Mouse (Mus musculus): ENCODE data around the gene Slc26a9. TPM values are rescaled to one million over a fixed set of nuclear protein-coding genes. Genes with fewer than 3 reads are reported as not detected.

The Slc26a9 gene
- polyA plus RNA-seq, 1 experiment = 1.1 TPM

GRCm38 (mm10) chr1:131747761-131748160 is 3.9 kb downstream of the Slc26a9 start:
- H3K4me1 ChIP-seq (replicated peaks; ENCODE audit: control insufficient read depth, insufficient read depth, low read length) = no peaks in the 10 kb centered on the region
- no peak overlapping the region for H3K4me3 ChIP-seq (ENCODE audit: control insufficient read depth, insufficient read depth, low read length)

GRCm38 (mm10) chr1:131748636-131749035 is 4.8 kb downstream of the Slc26a9 start:
- H3K36me3 ChIP-seq (ENCODE audit: control insufficient read depth, insufficient read depth, low read length) = no peaks in the 10 kb centered on the region
- DNase-seq = no peak
- H3K4me1 ChIP-seq (replicated peaks; ENCODE audit: control insufficient read depth, insufficient read depth, low read length) = no peaks in the 10 kb centered on the region
- TF ChIP-seq CTCF (IDR thresholded peaks at IDR 0.05; ENCODE audit: borderline replicate concordance, control insufficient read depth, extremely low read depth, insufficient read depth, low read length, poor library complexity) = no peak
- TF ChIP-seq POLR2A (IDR thresholded peaks at IDR 0.05; ENCODE audit: control insufficient read depth, extremely low read depth, insufficient read depth, low read length, poor library complexity) = no peak
- whole genome bisulfite sequencing = 95% methylated on average over 2 of the region's 2 CpGs
- no peak overlapping the region for H3K27ac ChIP-seq (ENCODE audit: control insufficient read depth, insufficient read depth, low read length)
- H3K27me3 ChIP-seq (ENCODE audit: control insufficient read depth, insufficient read depth, low read length) = no peaks in the 10 kb centered on the region; the same call in 1 of the 2 replicates
- H3K4me3 ChIP-seq (ENCODE audit: control insufficient read depth, insufficient read depth, low read length) = no peak overlapping the region

More at GRCm38 (mm10) chr1:131747761-131748160, 3.9 kb downstream of the Slc26a9 start:
- 74% methylated on average over 2 of the region's 2 CpGs for WGBS
- Histone ChIP-seq H3K27me3 (ENCODE audit: control insufficient read depth, insufficient read depth, low read length) (no peaks in the 10 kb centered on the region; the same call in 1 of the 2 replicates), H3K36me3 (ENCODE audit: control insufficient read depth, insufficient read depth, low read length) (no peaks in the 10 kb centered on the region), H3K27ac (ENCODE audit: control insufficient read depth, insufficient read depth, low read length) (no peak overlapping the region)
- TF ChIP-seq CTCF (IDR thresholded peaks at IDR 0.05; ENCODE audit: borderline replicate concordance, control insufficient read depth, extremely low read depth, insufficient read depth, low read length, poor library complexity) (no peak), POLR2A (IDR thresholded peaks at IDR 0.05; ENCODE audit: control insufficient read depth, extremely low read depth, insufficient read depth, low read length, poor library complexity) (no peak)
- DNase-seq = no peak

GRCm38 (mm10) chr1:131749706-131750545 is 6.1 kb downstream of the Slc26a9 start:
- no peaks in the 10 kb centered on the region; the same call in 1 of the 2 replicates for H3K27me3 ChIP-seq (ENCODE audit: control insufficient read depth, insufficient read depth, low read length)
- DNase-seq = no peak
- peaks cover 2% of the 10 kb centered on the region; the same call in 1 of the 2 replicates for H3K4me1 ChIP-seq (replicated peaks; ENCODE audit: control insufficient read depth, insufficient read depth, low read length)
- WGBS = 83% methylated on average over 15 of the region's 15 CpGs
- H3K27ac ChIP-seq (ENCODE audit: control insufficient read depth, insufficient read depth, low read length) = no peak overlapping the region
- TF ChIP-seq POLR2A (IDR thresholded peaks at IDR 0.05; ENCODE audit: control insufficient read depth, extremely low read depth, insufficient read depth, low read length, poor library complexity) (no peak), CTCF (IDR thresholded peaks at IDR 0.05; ENCODE audit: borderline replicate concordance, control insufficient read depth, extremely low read depth, insufficient read depth, low read length, poor library complexity) (no peak)
- no peak overlapping the region for H3K4me3 ChIP-seq (ENCODE audit: control insufficient read depth, insufficient read depth, low read length)
- H3K36me3 ChIP-seq (ENCODE audit: control insufficient read depth, insufficient read depth, low read length) = no peaks in the 10 kb centered on the region

- Histone ChIP-seq H3K27ac (ENCODE audit: control insufficient read depth, insufficient read depth, low read length) (no peak overlapping the region), H3K4me1 (replicated peaks; ENCODE audit: control insufficient read depth, insufficient read depth, low read length) (peaks cover 6% of the 10 kb centered on the region; the same call in 1 of the 2 replicates), H3K4me3 (ENCODE audit: control insufficient read depth, insufficient read depth, low read length) (no peak overlapping the region), H3K36me3 (ENCODE audit: control insufficient read depth, insufficient read depth, low read length) (no peaks in the 10 kb centered on the region), H3K27me3 (ENCODE audit: control insufficient read depth, insufficient read depth, low read length) (no peaks in the 10 kb centered on the region)
- TF ChIP-seq CTCF (IDR thresholded peaks at IDR 0.05; ENCODE audit: borderline replicate concordance, control insufficient read depth, extremely low read depth, insufficient read depth, low read length, poor library complexity) (no peak), POLR2A (IDR thresholded peaks at IDR 0.05; ENCODE audit: control insufficient read depth, extremely low read depth, insufficient read depth, low read length, poor library complexity) (no peak)
- no peak for DNase-seq
- 92% methylated on average over 3 of the region's 3 CpGs for WGBS
These were observed 7.5 kb downstream of the Slc26a9 start for GRCm38 (mm10) chr1:131751181-131751890.

- Histone ChIP-seq H3K27ac (ENCODE audit: control insufficient read depth, insufficient read depth, low read length) (no peak overlapping the region), H3K27me3 (ENCODE audit: control insufficient read depth, insufficient read depth, low read length) (no peaks in the 10 kb centered on the region), H3K4me3 (ENCODE audit: control insufficient read depth, insufficient read depth, low read length) (no peak overlapping the region), H3K36me3 (ENCODE audit: control insufficient read depth, insufficient read depth, low read length) (no peaks in the 10 kb centered on the region), H3K4me1 (replicated peaks; ENCODE audit: control insufficient read depth, insufficient read depth, low read length) (peaks cover 6% of the 10 kb centered on the region; the same call in 1 of the 2 replicates)
- DNase-seq = no peak
- 39% methylated on average over 10 of the region's 10 CpGs for WGBS
- no peak for TF ChIP-seq CTCF (IDR thresholded peaks at IDR 0.05; ENCODE audit: borderline replicate concordance, control insufficient read depth, extremely low read depth, insufficient read depth, low read length, poor library complexity)
- no peak for TF ChIP-seq POLR2A (IDR thresholded peaks at IDR 0.05; ENCODE audit: control insufficient read depth, extremely low read depth, insufficient read depth, low read length, poor library complexity)
These were observed 8.1 kb downstream of the Slc26a9 start for GRCm38 (mm10) chr1:131751891-131752311.

- TF ChIP-seq CTCF (IDR thresholded peaks at IDR 0.05; ENCODE audit: borderline replicate concordance, control insufficient read depth, extremely low read depth, insufficient read depth, low read length, poor library complexity) = no peak
- TF ChIP-seq POLR2A (IDR thresholded peaks at IDR 0.05; ENCODE audit: control insufficient read depth, extremely low read depth, insufficient read depth, low read length, poor library complexity) = no peak
- H3K27ac ChIP-seq (ENCODE audit: control insufficient read depth, insufficient read depth, low read length) = no peak overlapping the region
- H3K27me3 ChIP-seq (ENCODE audit: control insufficient read depth, insufficient read depth, low read length) = no peaks in the 10 kb centered on the region
- peaks cover 6% of the 10 kb centered on the region; the same call in 1 of the 2 replicates for H3K4me1 ChIP-seq (replicated peaks; ENCODE audit: control insufficient read depth, insufficient read depth, low read length)
- 19% methylated on average over 3 of the region's 3 CpGs for WGBS
- no peaks in the 10 kb centered on the region for H3K36me3 ChIP-seq (ENCODE audit: control insufficient read depth, insufficient read depth, low read length)
- no peak overlapping the region for H3K4me3 ChIP-seq (ENCODE audit: control insufficient read depth, insufficient read depth, low read length)
- DNase-seq = no peak
These were observed 10.5 kb downstream of the Slc26a9 start for GRCm38 (mm10) chr1:131754212-131754829.
